Mouse (Mus musculus): ENCODE results near the gene Zfp974. TPM values are rescaled to one million over a fixed set of nuclear protein-coding genes. Genes with fewer than 3 reads are reported as not detected.
A peak's percentile ranks its signal among the peaks of the same experiment; 100 is the strongest.
"Not testable (repeated sequence)": the region's sequence is repeated elsewhere in the genome, so short reads cannot be mapped to it uniquely, and the experiment has no call there.

Zfp974 gene
- polyA plus RNA-seq, 1 experiment from 2014 or later, result 11.5 TPM

- no peaks in the 10 kb centered on the region for H3K27me3 ChIP-seq (ENCODE audit: control insufficient read depth, insufficient read depth, low read depth, low read length)
- H3K9me3 ChIP-seq (ENCODE audit: control insufficient read depth, low read length), result no peaks in the 10 kb centered on the region
- no peak overlapping the region for H3K9ac ChIP-seq (ENCODE audit: low read length)
- H3K4me1 ChIP-seq (replicated peaks; ENCODE audit: control insufficient read depth, insufficient read depth, low read length), result no peaks in the 10 kb centered on the region
- H3K4me2 ChIP-seq (ENCODE audit: low read depth, low read length), result no peak overlapping the region
- WGBS, result 88% methylated on average over 4 of the region's 4 CpGs
- H3K36me3 ChIP-seq (ENCODE audit: control insufficient read depth, insufficient read depth, low read length), result peaks cover 35% of the 10 kb centered on the region
- H3K27ac ChIP-seq (ENCODE audit: low read length), result no peak overlapping the region
- no peak overlapping the region for H3K4me3 ChIP-seq (ENCODE audit: low read length)
- peak; percentile 47; the same call in 1 of the 2 replicates for ATAC-seq (ENCODE audit: low read depth)
Observed at GRCm38 (mm10) chr7:27881721-27882120, 47.5 kb downstream of the Zfp974 start.

- H3K9me3 ChIP-seq (ENCODE audit: control insufficient read depth, low read length); H3K4me3 ChIP-seq (ENCODE audit: low read length); H3K4me2 ChIP-seq (ENCODE audit: low read depth, low read length); H3K27me3 ChIP-seq (ENCODE audit: control insufficient read depth, insufficient read depth, low read depth, low read length); H3K9ac ChIP-seq (ENCODE audit: low read length); H3K27ac ChIP-seq (ENCODE audit: low read length); ATAC-seq (ENCODE audit: low read depth): not testable (repeated sequence)
- H3K36me3 ChIP-seq (ENCODE audit: control insufficient read depth, insufficient read depth, low read length), result peaks cover 15% of the 10 kb centered on the region
- H3K4me1 ChIP-seq (replicated peaks; ENCODE audit: control insufficient read depth, insufficient read depth, low read length), result peaks cover 13% of the 10 kb centered on the region
- 68% methylated on average over 5 of the region's 5 CpGs for WGBS
Observed at GRCm38 (mm10) chr7:27862578-27862977, 66.7 kb downstream of the Zfp974 start.

- peak; percentile 97 for ATAC-seq (ENCODE audit: low read depth)
- Histone ChIP-seq H3K36me3 (ENCODE audit: control insufficient read depth, insufficient read depth, low read length) (peaks cover 7% of the 10 kb centered on the region), H3K4me3 (ENCODE audit: low read length) (peak overlapping the region; percentile 75), H3K4me1 (replicated peaks; ENCODE audit: control insufficient read depth, insufficient read depth, low read length) (peaks cover 13% of the 10 kb centered on the region), H3K27me3 (ENCODE audit: control insufficient read depth, insufficient read depth, low read depth, low read length) (no peaks in the 10 kb centered on the region), H3K27ac (ENCODE audit: low read length) (peak overlapping the region; percentile 93), H3K9ac (ENCODE audit: low read length) (peak overlapping the region; percentile 85), H3K9me3 (ENCODE audit: control insufficient read depth, low read length) (no peaks in the 10 kb centered on the region), H3K4me2 (ENCODE audit: low read depth, low read length) (peak overlapping the region; percentile 78)
- under 1% methylated on average over 22 of the region's 22 CpGs for WGBS
Observed at GRCm38 (mm10) chr7:27860396-27861235, 68.6 kb downstream of the Zfp974 start.

- Histone ChIP-seq H3K9ac (ENCODE audit: low read length) (peak overlapping the region; percentile 85), H3K36me3 (ENCODE audit: control insufficient read depth, insufficient read depth, low read length) (peaks cover 7% of the 10 kb centered on the region), H3K4me1 (replicated peaks; ENCODE audit: control insufficient read depth, insufficient read depth, low read length) (peaks cover 13% of the 10 kb centered on the region), H3K9me3 (ENCODE audit: control insufficient read depth, low read length) (no peaks in the 10 kb centered on the region), H3K4me3 (ENCODE audit: low read length) (peak overlapping the region; percentile 75), H3K4me2 (ENCODE audit: low read depth, low read length) (peak overlapping the region; percentile 78), H3K27ac (ENCODE audit: low read length) (peak overlapping the region; percentile 93), H3K27me3 (ENCODE audit: control insufficient read depth, insufficient read depth, low read depth, low read length) (no peaks in the 10 kb centered on the region)
- ATAC-seq (ENCODE audit: low read depth), result peak; percentile 41
- WGBS, result 16% methylated on average over 10 of the region's 10 CpGs
Observed at GRCm38 (mm10) chr7:27859301-27860251, 69.7 kb downstream of the Zfp974 start.

Other genes with a start within 250 kb of the Zfp974 start
- gene Zfp607b, start 240.1 kb downstream of the Zfp974 start, polyA plus RNA-seq (2015; fragmentation: Nextera tagmentation; extraction: Ambion mirVana), result 4.4 and 6.4 TPM in 2 replicates
- 31.8 and 34.2 TPM in 2 replicates for gene Zfp60, start 198.1 kb downstream of the Zfp974 start, polyA plus RNA-seq (2015; fragmentation: Nextera tagmentation; extraction: Ambion mirVana)
- 2.3 and 2.4 TPM in 2 replicates for gene Zfp626, start 122.3 kb downstream of the Zfp974 start, polyA plus RNA-seq (2015; fragmentation: Nextera tagmentation; extraction: Ambion mirVana)
- gene Zfp59, start 90.9 kb downstream of the Zfp974 start, polyA plus RNA-seq (2015; fragmentation: Nextera tagmentation; extraction: Ambion mirVana), result 8.4 TPM in 2 replicates
- gene Zfp607a, start 71.9 kb downstream of the Zfp974 start, polyA plus RNA-seq (2015; fragmentation: Nextera tagmentation; extraction: Ambion mirVana), result 3.6 and 4.2 TPM in 2 replicates
- 17.8 and 18.1 TPM in 2 replicates for gene Zfp780b, start 49.7 kb upstream of the Zfp974 start, polyA plus RNA-seq (2015; fragmentation: Nextera tagmentation; extraction: Ambion mirVana)
- gene Zfp850, start 84.7 kb upstream of the Zfp974 start, polyA plus RNA-seq (2015; fragmentation: Nextera tagmentation; extraction: Ambion mirVana), result 4.9 and 5.1 TPM in 2 replicates
- gene Psmc4, start 120.6 kb upstream of the Zfp974 start, polyA plus RNA-seq (2015; fragmentation: Nextera tagmentation; extraction: Ambion mirVana), result 249 and 256 TPM in 2 replicates
- 1.5 and 2.4 TPM in 2 replicates for gene Fcgbp, start 141.8 kb upstream of the Zfp974 start, polyA plus RNA-seq (2015; fragmentation: Nextera tagmentation; extraction: Ambion mirVana)
- gene 9530053A07Rik, start 200.0 kb upstream of the Zfp974 start, polyA plus RNA-seq (2015; fragmentation: Nextera tagmentation; extraction: Ambion mirVana), result 0.06 TPM in 1 of 2 replicates, not detected in the other
- gene Fbl, start 240.2 kb upstream of the Zfp974 start, polyA plus RNA-seq (2015; fragmentation: Nextera tagmentation; extraction: Ambion mirVana), result 69.3 and 84.5 TPM in 2 replicates